Mouse (Mus musculus) activated CD4-positive, CD25-positive, alpha-beta regulatory T cell (primary cell): ENCODE results near the gene Gria4. TPM values are rescaled to one million over a fixed set of nuclear protein-coding genes. Genes with fewer than 3 reads are reported as not detected.

ENCODE experiments used
- polyA plus RNA-seq, 2 experiments: library from polyadenylated mRNA; unstranded; fragments of 100-300 nt; shearing (Covaris generic); gene quantifications; one replicate each; pipeline ENCODE4 v1.2.1; 2017

Gene Gria4
- polyA plus RNA-seq, result under 1 TPM in 1 of 2 experiments, not detected in 1; 0.06 TPM

GRCm38 (mm10) chr9:4795544-4796288 lies at the start of gene Gria4:
Gene Gria4 (minus strand): TSS chr9:4796234.

GRCm38 (mm10) chr9:4375828-4376639 lies 420.0 kb downstream of the Gria4 start, which contains the start of gene Msantd4:
Gene Msantd4 (plus strand): TSS chr9:4376562.

